Mouse (Mus musculus) left cerebral cortex, adult 18-20 months (tissue): ENCODE measurements around the gene Wscd2. TPM values are rescaled to one million over a fixed set of nuclear protein-coding genes. Genes with fewer than 3 reads are reported as not detected.
A peak's percentile ranks its signal among the peaks of the same experiment; 100 is the strongest.

Experiments
- DNase-seq, 2 experiments: peaks; one replicate each; pipeline ENCODE4 v3.0.0; 2021 to 2022; ENCODE audit warnings: low spot score in 2 of 2, mixed read lengths in 1 of 2
- total RNA-seq, 2 experiments: library from RNA; stranded (reverse); gene quantifications; 2 replicates each; pipeline ENCODE4 v1.2.3; 2021

Gene Wscd2
- total RNA-seq, 2 experiments from 2014 or later = 53.0 to 56.5 TPM

GRCm38 (mm10) chr5:113608511-113608910, 118.4 kb downstream of the Wscd2 start:
- DNase-seq = no peak

GRCm38 (mm10) chr5:113609891-113610290, 119.8 kb downstream of the Wscd2 start:
- DNase-seq = no peak

- DNase-seq = no peak
Measured at GRCm38 (mm10) chr5:113610490-113610889, 120.4 kb downstream of the Wscd2 start.

- DNase-seq = no peak
Measured at GRCm38 (mm10) chr5:113611131-113611530, 121.0 kb downstream of the Wscd2 start.

GRCm38 (mm10) chr5:113611771-113612233, 121.7 kb downstream of the Wscd2 start:
- no peak for DNase-seq

GRCm38 (mm10) chr5:113618716-113619115, 128.6 kb downstream of the Wscd2 start:
- no peak for DNase-seq

- DNase-seq = no peak
Measured at GRCm38 (mm10) chr5:113619151-113619550, 129.0 kb downstream of the Wscd2 start.

GRCm38 (mm10) chr5:113620130-113620716, 130.1 kb downstream of the Wscd2 start:
- DNase-seq = no peak

GRCm38 (mm10) chr5:113620999-113621398, 130.9 kb downstream of the Wscd2 start:
- DNase-seq = no peak

- no peak for DNase-seq
Measured at GRCm38 (mm10) chr5:113623052-113623451, 132.9 kb downstream of the Wscd2 start.

- DNase-seq = no peak
Measured at GRCm38 (mm10) chr5:113625068-113625467, 134.9 kb downstream of the Wscd2 start.

GRCm38 (mm10) chr5:113626352-113626751, 136.2 kb downstream of the Wscd2 start:
- no peak for DNase-seq

- DNase-seq = no peak
Measured at GRCm38 (mm10) chr5:113626991-113627390, 136.9 kb downstream of the Wscd2 start.

GRCm38 (mm10) chr5:113627820-113628437, 137.8 kb downstream of the Wscd2 start:
- peak; percentile 62 to 70 for DNase-seq

GRCm38 (mm10) chr5:113629248-113629647, 139.1 kb downstream of the Wscd2 start:
- no peak for DNase-seq

- no peak for DNase-seq
Measured at GRCm38 (mm10) chr5:113630116-113630515, 140.0 kb downstream of the Wscd2 start.

- no peak for DNase-seq
Measured at GRCm38 (mm10) chr5:113633037-113633714, 143.0 kb downstream of the Wscd2 start.

- DNase-seq = peak; percentile 22 to 29
Measured at GRCm38 (mm10) chr5:113634024-113634651, 144.0 kb downstream of the Wscd2 start.

- DNase-seq = no peak
Measured at GRCm38 (mm10) chr5:113634887-113635610, 144.9 kb downstream of the Wscd2 start.

- DNase-seq = no peak
Measured at GRCm38 (mm10) chr5:113635861-113636565, 145.9 kb downstream of the Wscd2 start.

- DNase-seq = no peak
Measured at GRCm38 (mm10) chr5:113637631-113638030, 147.5 kb downstream of the Wscd2 start.
